Mouse (Mus musculus): ENCODE data around the gene Cript. TPM values are rescaled to one million over a fixed set of nuclear protein-coding genes. Genes with fewer than 3 reads are reported as not detected.
"Not testable (repeated sequence)": the region's sequence is repeated elsewhere in the genome, so short reads cannot be mapped to it uniquely, and the experiment has no call there.

Gene Cript
- polyA plus RNA-seq, 2 experiments = 42.1 to 132 TPM

GRCm38 (mm10) chr17:87063461-87063860, 38.1 kb downstream of the Cript start:
- no peaks in the 10 kb centered on the region for H3K9me3 ChIP-seq (ENCODE audit: control insufficient read depth, low read length)
- TF ChIP-seq POLR2A (IDR thresholded peaks at IDR 0.05; ENCODE audit: borderline replicate concordance, extremely low read depth, insufficient read depth, insufficient read length) = no peak
- no peak overlapping the region for H3K4me2 ChIP-seq (replicated peaks; ENCODE audit: low read depth, low read length, severe bottlenecking)
- no peak overlapping the region for H3K9ac ChIP-seq (ENCODE audit: low read depth, low read length, severe bottlenecking)
- H3K27me3 ChIP-seq (ENCODE audit: control insufficient read depth, insufficient read depth, low read length) = no peaks in the 10 kb centered on the region
- ATAC-seq (ENCODE audit: low FRiP score, low read depth) (no peak), DNase-seq (ENCODE audit: low spot score) (no peak)
- 72% methylated on average over 7 of the region's 7 CpGs for WGBS
- H3K4me1 ChIP-seq (ENCODE audit: control insufficient read depth, insufficient read depth, low read length) = no peaks in the 10 kb centered on the region
- no peak overlapping the region for H3K4me3 ChIP-seq (replicated peaks; ENCODE audit: low read length)
- H3K27ac ChIP-seq (replicated peaks; ENCODE audit: low read depth, low read length) = no peak overlapping the region
- no peaks in the 10 kb centered on the region for H3K36me3 ChIP-seq (ENCODE audit: control insufficient read depth, insufficient read depth, low read length)

- Histone ChIP-seq H3K27me3 (ENCODE audit: control insufficient read depth, insufficient read depth, low read length) (no peaks in the 10 kb centered on the region), H3K4me2 (replicated peaks; ENCODE audit: low read depth, low read length, severe bottlenecking) (no peak overlapping the region), H3K36me3 (ENCODE audit: control insufficient read depth, insufficient read depth, low read length) (no peaks in the 10 kb centered on the region), H3K27ac (replicated peaks; ENCODE audit: low read depth, low read length) (no peak overlapping the region), H3K9ac (ENCODE audit: low read depth, low read length, severe bottlenecking) (no peak overlapping the region), H3K4me3 (replicated peaks; ENCODE audit: low read length) (no peak overlapping the region), H3K4me1 (ENCODE audit: control insufficient read depth, insufficient read depth, low read length) (no peaks in the 10 kb centered on the region), H3K9me3 (ENCODE audit: control insufficient read depth, low read length) (no peaks in the 10 kb centered on the region)
- ATAC-seq (ENCODE audit: low FRiP score, low read depth) (no peak), DNase-seq (ENCODE audit: low spot score) (no peak)
- 68% methylated on average over 6 of the region's 6 CpGs for WGBS
- TF ChIP-seq POLR2A (IDR thresholded peaks at IDR 0.05; ENCODE audit: borderline replicate concordance, extremely low read depth, insufficient read depth, insufficient read length) = no peak
Observed at GRCm38 (mm10) chr17:87063969-87064368, 38.6 kb downstream of the Cript start.

GRCm38 (mm10) chr17:87068997-87069396, 43.6 kb downstream of the Cript start:
- 86% methylated on average over 4 of the region's 4 CpGs for WGBS
- DNase-seq (ENCODE audit: low spot score) = no peak

DNA sequence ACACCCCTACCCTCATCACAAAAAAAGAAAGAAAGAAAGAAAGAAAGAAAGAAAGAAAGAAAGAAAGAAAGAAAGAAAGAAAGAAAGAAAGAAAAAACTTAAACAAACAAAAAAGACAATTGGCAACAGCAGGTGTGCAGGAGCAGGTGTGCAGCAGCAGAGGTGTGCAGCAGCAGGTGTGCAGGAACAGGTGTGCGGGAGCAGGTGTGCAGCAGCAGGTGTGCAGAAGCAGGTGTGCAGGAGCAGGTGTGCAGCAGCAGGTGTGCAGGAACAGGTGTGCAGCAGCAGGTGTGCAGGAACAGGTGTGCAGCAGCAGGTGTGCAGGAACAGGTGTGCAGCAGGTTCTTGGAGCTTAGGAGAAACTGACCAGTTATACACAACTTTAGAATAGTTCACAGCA, 46.8 kb downstream of the Cript start:
- not testable (repeated sequence) for H3K4me3 ChIP-seq (replicated peaks; ENCODE audit: low read length); DNase-seq (ENCODE audit: low spot score); H3K9me3 ChIP-seq (ENCODE audit: control insufficient read depth, low read length); H3K9ac ChIP-seq (ENCODE audit: low read depth, low read length, severe bottlenecking); H3K36me3 ChIP-seq (ENCODE audit: control insufficient read depth, insufficient read depth, low read length); H3K27ac ChIP-seq (replicated peaks; ENCODE audit: low read depth, low read length); H3K4me1 ChIP-seq (ENCODE audit: control insufficient read depth, insufficient read depth, low read length); ATAC-seq (ENCODE audit: low FRiP score, low read depth); H3K4me2 ChIP-seq (replicated peaks; ENCODE audit: low read depth, low read length, severe bottlenecking); H3K27me3 ChIP-seq (ENCODE audit: control insufficient read depth, insufficient read depth, low read length)
- WGBS = 95% methylated on average over 1 of the region's 1 CpGs

More at GRCm38 (mm10) chr17:87068997-87069396, 43.6 kb downstream of the Cript start:
- H3K9me3 ChIP-seq (ENCODE audit: control insufficient read depth, low read length) = no peaks in the 10 kb centered on the region
- no peak overlapping the region for H3K9ac ChIP-seq (ENCODE audit: low read depth, low read length, severe bottlenecking)
- ATAC-seq (ENCODE audit: low FRiP score, low read depth) = no peak
- H3K27ac ChIP-seq (replicated peaks; ENCODE audit: low read depth, low read length) = no peak overlapping the region
- H3K36me3 ChIP-seq (ENCODE audit: control insufficient read depth, insufficient read depth, low read length) = no peaks in the 10 kb centered on the region
- no peaks in the 10 kb centered on the region for H3K27me3 ChIP-seq (ENCODE audit: control insufficient read depth, insufficient read depth, low read length)
- no peak overlapping the region for H3K4me2 ChIP-seq (replicated peaks; ENCODE audit: low read depth, low read length, severe bottlenecking)
- H3K4me1 ChIP-seq (ENCODE audit: control insufficient read depth, insufficient read depth, low read length) = no peaks in the 10 kb centered on the region
- H3K4me3 ChIP-seq (replicated peaks; ENCODE audit: low read length) = no peak overlapping the region
- no peak for TF ChIP-seq POLR2A (IDR thresholded peaks at IDR 0.05; ENCODE audit: borderline replicate concordance, extremely low read depth, insufficient read depth, insufficient read length)

GRCm38 (mm10) chr17:87072766-87073440, 47.6 kb downstream of the Cript start:
- H3K4me2 ChIP-seq (replicated peaks; ENCODE audit: low read depth, low read length, severe bottlenecking) = no peak overlapping the region
- H3K36me3 ChIP-seq (ENCODE audit: control insufficient read depth, insufficient read depth, low read length) = no peaks in the 10 kb centered on the region
- no peaks in the 10 kb centered on the region for H3K4me1 ChIP-seq (ENCODE audit: control insufficient read depth, insufficient read depth, low read length)
- no peaks in the 10 kb centered on the region for H3K27me3 ChIP-seq (ENCODE audit: control insufficient read depth, insufficient read depth, low read length)
- DNase-seq (ENCODE audit: low spot score) (no peak), ATAC-seq (ENCODE audit: low FRiP score, low read depth) (no peak)
- TF ChIP-seq POLR2A (IDR thresholded peaks at IDR 0.05; ENCODE audit: borderline replicate concordance, extremely low read depth, insufficient read depth, insufficient read length) = no peak
- H3K27ac ChIP-seq (replicated peaks; ENCODE audit: low read depth, low read length) = no peak overlapping the region
- H3K9ac ChIP-seq (ENCODE audit: low read depth, low read length, severe bottlenecking) = no peak overlapping the region
- 56% methylated on average over 5 of the region's 5 CpGs for WGBS
- H3K9me3 ChIP-seq (ENCODE audit: control insufficient read depth, low read length) = no peaks in the 10 kb centered on the region
- no peak overlapping the region for H3K4me3 ChIP-seq (replicated peaks; ENCODE audit: low read length)

DNA sequence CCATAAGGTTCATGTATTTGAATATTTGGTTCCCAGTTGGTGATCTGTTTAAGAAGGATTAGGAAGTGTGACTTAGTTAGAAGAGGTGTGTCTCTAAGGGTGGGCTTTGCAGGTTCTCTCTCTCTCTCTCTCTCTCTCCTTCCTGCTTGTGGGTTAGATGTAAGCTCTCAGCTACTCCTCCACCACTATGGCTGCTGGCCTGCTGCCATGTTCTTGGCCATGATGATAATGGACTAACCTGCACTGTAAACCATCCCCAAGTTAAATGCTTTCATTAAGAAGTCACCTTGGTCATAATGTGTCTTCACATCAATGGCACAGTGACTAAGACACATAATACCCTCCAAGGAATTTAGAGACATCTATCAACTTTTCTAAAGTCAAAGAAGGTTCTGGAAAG, 48.1 kb downstream of the Cript start:
- Histone ChIP-seq H3K36me3 (ENCODE audit: control insufficient read depth, insufficient read depth, low read length) (no peaks in the 10 kb centered on the region), H3K4me3 (replicated peaks; ENCODE audit: low read length) (no peak overlapping the region), H3K4me2 (replicated peaks; ENCODE audit: low read depth, low read length, severe bottlenecking) (no peak overlapping the region), H3K9ac (ENCODE audit: low read depth, low read length, severe bottlenecking) (no peak overlapping the region), H3K9me3 (ENCODE audit: control insufficient read depth, low read length) (no peaks in the 10 kb centered on the region), H3K27ac (replicated peaks; ENCODE audit: low read depth, low read length) (no peak overlapping the region), H3K27me3 (ENCODE audit: control insufficient read depth, insufficient read depth, low read length) (no peaks in the 10 kb centered on the region), H3K4me1 (ENCODE audit: control insufficient read depth, insufficient read depth, low read length) (no peaks in the 10 kb centered on the region)
- DNase-seq (ENCODE audit: low spot score) (no peak), ATAC-seq (ENCODE audit: low FRiP score, low read depth) (no peak)
- no peak for TF ChIP-seq POLR2A (IDR thresholded peaks at IDR 0.05; ENCODE audit: borderline replicate concordance, extremely low read depth, insufficient read depth, insufficient read length)

- not testable (repeated sequence) for H3K36me3 ChIP-seq (ENCODE audit: control insufficient read depth, insufficient read depth, low read length); ATAC-seq (ENCODE audit: low FRiP score, low read depth); H3K27me3 ChIP-seq (ENCODE audit: control insufficient read depth, insufficient read depth, low read length); H3K27ac ChIP-seq (replicated peaks; ENCODE audit: low read depth, low read length); H3K4me2 ChIP-seq (replicated peaks; ENCODE audit: low read depth, low read length, severe bottlenecking); H3K4me3 ChIP-seq (replicated peaks; ENCODE audit: low read length); H3K9ac ChIP-seq (ENCODE audit: low read depth, low read length, severe bottlenecking); DNase-seq (ENCODE audit: low spot score); H3K9me3 ChIP-seq (ENCODE audit: control insufficient read depth, low read length); H3K4me1 ChIP-seq (ENCODE audit: control insufficient read depth, insufficient read depth, low read length)
- 93% methylated on average over 17 of the region's 17 CpGs for WGBS
Observed at GRCm38 (mm10) chr17:87078217-87078616, 52.9 kb downstream of the Cript start.
